Mouse (Mus musculus) CH12.LX (cell line): ENCODE measurements around the gene Gm10320. TPM values are rescaled to one million over a fixed set of nuclear protein-coding genes. Genes with fewer than 3 reads are reported as not detected.

Experiments used
- DNase-seq: peaks from one replicate; pipeline ENCODE4 v3.0.0-alpha.2; 2013; ENCODE audit errors: extremely low read depth
- H3K27ac ChIP-seq: 2 replicates; pipeline ENCODE4 v1.5.1; 2012; ENCODE audit warnings: low read depth, mild to moderate bottlenecking, control low read depth, moderate library complexity; ENCODE audit not compliant: insufficient read depth
- H3K27me3 ChIP-seq: replicated peaks from 2 replicates; pipeline ENCODE3; 2012; ENCODE audit warnings: inconsistent platforms
- H3K36me3 ChIP-seq, 2 experiments: replicated peaks in 1 of 2; 2 replicates each; pipeline versions ENCODE3 to v1.6.1; 2012; ENCODE audit warnings: inconsistent platforms in 1 of 2, low read length in 1 of 2, mild to moderate bottlenecking in 1 of 2, mixed read lengths in 1 of 2, moderate library complexity in 1 of 2; ENCODE audit not compliant: control insufficient read depth in 1 of 2, insufficient read depth in 1 of 2
- H3K4me1 ChIP-seq, 2 experiments: 2 replicates each; pipeline ENCODE4 v1.6.1; 2012; ENCODE audit warnings: inconsistent platforms in 1 of 2, moderate library complexity in 1 of 2; ENCODE audit not compliant: insufficient read depth in 2 of 2, control insufficient read depth in 1 of 2
- H3K4me2 ChIP-seq: 2 replicates; pipeline ENCODE4 v1.6.1; 2012; ENCODE audit warnings: low read depth, mild to moderate bottlenecking, control low read depth; ENCODE audit not compliant: poor library complexity, insufficient read depth, severe bottlenecking
- H3K4me3 ChIP-seq, 3 experiments: fragments of 150-350 bp in 1 of 3; sonication (generic) in 1 of 3; replicated peaks in 1 of 3; 2 replicates each; pipeline versions ENCODE3 to v1.5.1; 2011 to 2012; ENCODE audit warnings: low read depth in 2 of 3, low read length in 2 of 3, mild to moderate bottlenecking in 2 of 3, moderate library complexity in 2 of 3, control low read depth in 1 of 3, improper control_type of control experiment in 1 of 3, inconsistent platforms in 1 of 3, mixed read lengths in 1 of 3; ENCODE audit not compliant: poor library complexity in 1 of 3
- H3K79me2 ChIP-seq: replicated peaks from 2 replicates; pipeline ENCODE4 v1.6.1; 2012; ENCODE audit warnings: mild to moderate bottlenecking, moderate library complexity; ENCODE audit not compliant: control insufficient read depth, poor library complexity, insufficient read depth, severe bottlenecking; ENCODE audit errors: extremely low read depth
- H3K9ac ChIP-seq: 2 replicates; pipeline ENCODE4 v1.6.1; 2012; ENCODE audit warnings: low read depth, mild to moderate bottlenecking, control low read depth, moderate library complexity; ENCODE audit not compliant: insufficient read depth
- H3K9me3 ChIP-seq: replicated peaks from 2 replicates; pipeline ENCODE3; 2012; ENCODE audit warnings: low read length, inconsistent platforms, mixed read lengths
- CTCF ChIP-seq, 2 experiments: IDR thresholded peaks in 1 of 2; conservative IDR thresholded peaks in 1 of 2; 2 replicates each; pipeline ENCODE4 v1.5.1; 2011 to 2012; ENCODE audit warnings: low read depth in 2 of 2, low read length in 2 of 2, improper control_type of control experiment in 1 of 2, inconsistent platforms in 1 of 2, mild to moderate bottlenecking in 1 of 2, moderate library complexity in 1 of 2
- E2F4 ChIP-seq: IDR thresholded peaks from 2 replicates; pipeline ENCODE4 v1.6.1; 2011; ENCODE audit warnings: low read depth, low read length, improper control_type of control experiment; ENCODE audit not compliant: insufficient replicate concordance
- ETS1 ChIP-seq: conservative IDR thresholded peaks from 2 replicates; pipeline ENCODE4 v1.6.1; 2012; ENCODE audit warnings: low read depth, mild to moderate bottlenecking, inconsistent platforms, low read length, improper control_type of control experiment, moderate library complexity
- JUND ChIP-seq: conservative IDR thresholded peaks from 2 replicates; pipeline ENCODE4 v1.6.1; 2011; ENCODE audit warnings: low read depth, low read length, improper control_type of control experiment
- MAZ ChIP-seq: IDR thresholded peaks from 2 replicates; pipeline ENCODE4 v1.6.1; 2012; ENCODE audit warnings: low read depth, mild to moderate bottlenecking, inconsistent platforms, low read length, improper control_type of control experiment, moderate library complexity
- NRF1 ChIP-seq: IDR thresholded peaks from 2 replicates; pipeline ENCODE4 v1.6.1; 2014; ENCODE audit warnings: low read depth, mild to moderate bottlenecking, inconsistent platforms, low read length, improper control_type of control experiment, moderate library complexity
- POLR2A ChIP-seq: IDR thresholded peaks from 2 replicates; pipeline ENCODE4 v1.6.1; 2011; ENCODE audit warnings: low read depth, mild to moderate bottlenecking, improper control_type of control experiment, low read length
- RCOR1 ChIP-seq: conservative IDR thresholded peaks from 2 replicates; pipeline ENCODE4 v1.6.1; 2012; ENCODE audit warnings: low read depth, mild to moderate bottlenecking, inconsistent platforms, low read length, improper control_type of control experiment
- SMC3 ChIP-seq: IDR thresholded peaks from 2 replicates; pipeline ENCODE4 v1.6.1; 2011; ENCODE audit warnings: low read depth, low read length, improper control_type of control experiment
- TBP ChIP-seq: conservative IDR thresholded peaks from 2 replicates; pipeline ENCODE4 v1.6.1; 2011; ENCODE audit warnings: low read depth, low read length, improper control_type of control experiment
- USF1 ChIP-seq: IDR thresholded peaks from 2 replicates; pipeline ENCODE4 v1.6.1; 2014; ENCODE audit warnings: low read depth, mild to moderate bottlenecking, inconsistent platforms, low read length, improper control_type of control experiment
- USF2 ChIP-seq: conservative IDR thresholded peaks from 2 replicates; pipeline ENCODE4 v1.6.1; 2011; ENCODE audit warnings: low read depth, low read length, improper control_type of control experiment
- ZC3H11A ChIP-seq: IDR thresholded peaks from 2 replicates; pipeline ENCODE4 v1.6.1; 2012; ENCODE audit warnings: low read depth, mild to moderate bottlenecking, inconsistent platforms, low read length, improper control_type of control experiment
- ZKSCAN1 ChIP-seq: IDR thresholded peaks from 2 replicates; pipeline ENCODE4 v1.6.1; 2012; ENCODE audit warnings: low read depth, inconsistent platforms, low read length, improper control_type of control experiment, borderline replicate concordance
- ZMIZ1 ChIP-seq: IDR thresholded peaks from 2 replicates; pipeline ENCODE4 v1.6.1; 2012; ENCODE audit warnings: low read depth, mild to moderate bottlenecking, inconsistent platforms, low read length, improper control_type of control experiment
- dilution Hi-C: fragments of 300-500 bp; cut with MboI; formaldehyde crosslinking; loops from 2 replicates; pipeline ENCODE4 v1.14.3; 2020; ENCODE audit warnings: low sequenced_read_pairs; ENCODE audit not compliant: extremely low pct_unique_long_range_greater_than_20kb, extremely low pct_ligation_motif_present
- in situ Hi-C: fragments of 300-500 bp; cut with MboI; formaldehyde crosslinking; loops from 3 replicates; pipeline ENCODE4 v1.14.3; 2019; ENCODE audit warnings: low sequenced_read_pairs, low pct_ligation_motif_present, low pct_unique_long_range_greater_than_20kb, mixed read lengths
- polyA plus RNA-seq: library from polyadenylated mRNA; unstranded; fragments of >175 nt; gene quantifications from 2 replicates; pipeline ENCODE4 v1.2.1, GENCODE M21; 2012; ENCODE audit warnings: low read depth; ENCODE audit not compliant: insufficient read length
- total RNA-seq, 2 experiments: library from RNA; depleted of rRNA; stranded (reverse); fragments of 300-350 nt in 1 of 2; fragments of >200 nt in 1 of 2; gene quantifications; 2 replicates each; pipeline ENCODE4 v1.2.3; 2012 to 2014

The Gm10320 gene
- total and polyA plus RNA-seq, 3 experiments = 1.8 to 13.4 (median 8.0) TPM

DNA sequence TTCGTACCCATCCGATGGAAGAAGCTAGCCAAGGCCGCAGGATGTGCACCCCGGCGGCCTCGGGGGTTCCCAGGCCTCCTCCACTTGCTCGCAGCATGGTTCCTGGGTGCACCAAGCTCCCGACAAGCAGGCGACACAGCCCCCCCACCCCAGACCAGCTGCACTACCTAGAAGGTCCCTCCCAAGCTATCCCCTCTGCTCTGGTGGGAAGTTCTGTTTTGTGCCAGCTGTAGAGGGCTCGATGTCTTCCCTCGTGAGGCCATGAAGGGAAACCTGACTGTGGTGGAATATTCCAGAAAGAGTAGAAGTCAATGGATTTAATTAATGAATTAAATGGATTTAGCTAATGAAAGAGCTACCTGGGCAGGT is 13.7 kb upstream of the Gm10320 start:
- Histone ChIP-seq H3K36me3 (no peaks in the 10 kb centered on the region), H3K4me1 (no peaks in the 10 kb centered on the region), H3K27ac (no peak overlapping the region), H3K27me3 (no peaks in the 10 kb centered on the region), H3K4me2 (no peak overlapping the region), H3K79me2 (no peaks in the 10 kb centered on the region), H3K9ac (no peak overlapping the region), H3K9me3 (no peaks in the 10 kb centered on the region), H3K4me3 (no peak overlapping the region)
- dilution Hi-C loops (no loop called here), in situ Hi-C loops (no loop called here)
- no peak for DNase-seq
- TF ChIP-seq NRF1 = no peak
- no peak for TF ChIP-seq ZKSCAN1

GRCm38 (mm10) chr13:98504661-98505488 is 13.1 kb upstream of the Gm10320 start:
- Histone ChIP-seq H3K4me1 (no peaks in the 10 kb centered on the region), H3K9ac (no peak overlapping the region), H3K4me2 (no peak overlapping the region), H3K27ac (no peak overlapping the region), H3K36me3 (no peaks in the 10 kb centered on the region), H3K79me2 (no peaks in the 10 kb centered on the region), H3K4me3 (no peak overlapping the region), H3K9me3 (no peaks in the 10 kb centered on the region), H3K27me3 (no peaks in the 10 kb centered on the region)
- dilution Hi-C loops = no loop called here
- TF ChIP-seq E2F4 (no peak), USF1 (no peak), MAZ (no peak)
- DNase-seq = no peak
- in situ Hi-C loops = no loop called here

- dilution Hi-C loops = no loop called here
- no peak overlapping the region for H3K4me3 ChIP-seq
Measured at GRCm38 (mm10) chr13:98504181-98504660, 12.4 kb upstream of the Gm10320 start.

More at GRCm38 (mm10) chr13:98504181-98504660, 12.4 kb upstream of the Gm10320 start:
- in situ Hi-C loops = no loop called here
- H3K9ac ChIP-seq = no peak overlapping the region
- no peak for DNase-seq
- TF ChIP-seq SMC3 (no peak), ZMIZ1 (no peak), RCOR1 (no peak), E2F4 (no peak), TBP (no peak), JUND (no peak), ZC3H11A (no peak), CTCF (conservative IDR thresholded peaks at IDR 0.05 in 1 of 2, IDR thresholded peaks at IDR 0.05 in 1 of 2; ENCODE audit: low read depth in 2 of 2, low read length in 2 of 2) (no peak), POLR2A (no peak), ETS1 (no peak), USF2 (no peak), ZKSCAN1 (no peak)
- H3K4me2 ChIP-seq = no peak overlapping the region
- no peak overlapping the region for H3K27ac ChIP-seq
- no peaks in the 10 kb centered on the region for H3K36me3 ChIP-seq
- H3K79me2 ChIP-seq = no peaks in the 10 kb centered on the region
- H3K9me3 ChIP-seq = no peaks in the 10 kb centered on the region
- H3K27me3 ChIP-seq = no peaks in the 10 kb centered on the region
- no peaks in the 10 kb centered on the region for H3K4me1 ChIP-seq
